Mouse (Mus musculus): ENCODE results near the gene Cdkl3.

GRCm38 (mm10) chr11:52085857-52086203, 81.8 kb downstream of the Cdkl3 start:
- no peak for TF ChIP-seq GATA1 (IDR thresholded peaks at IDR 0.05; ENCODE audit: borderline replicate concordance, low read length)
- TF ChIP-seq FLI1 (IDR thresholded peaks at IDR 0.05; ENCODE audit: low read length): no peak

All from megakaryocyte, embryonic 14.5 days (primary cell).